Mouse (Mus musculus): Measurements from ENCODE around the gene Olfr832.
"Not testable (repeated sequence)": the region's sequence is repeated elsewhere in the genome, so short reads cannot be mapped to it uniquely, and the experiment has no call there.

The Olfr832 gene

GRCm38 (mm10) chr9:18936822-18937221, at the start of gene Olfr832:
Olfr832 (plus strand) TSS chr9:18937122.
- not testable (repeated sequence) for DNase-seq (ENCODE audit: low spot score in 2 of 2)

GRCm38 (mm10) chr9:18907699-18908098, 29.2 kb upstream of the Olfr832 start:
- not testable (repeated sequence) for DNase-seq (ENCODE audit: low spot score in 2 of 2)

- not testable (repeated sequence) for DNase-seq (ENCODE audit: low spot score in 2 of 2)
Observed at GRCm38 (mm10) chr9:18927921-18928320, 9.0 kb upstream of the Olfr832 start.

- DNase-seq (ENCODE audit: low spot score in 2 of 2), result no peak
Observed at GRCm38 (mm10) chr9:18962021-18962420, 25.1 kb downstream of the Olfr832 start.

- no peak for DNase-seq (ENCODE audit: low spot score in 2 of 2)
Observed at GRCm38 (mm10) chr9:18987690-18988089, 50.8 kb downstream of the Olfr832 start, which contains the start of gene Olfr834. Olfr834 (plus strand) TSS chr9:18987990.

Measured in frontal cortex, postnatal 14 days (tissue).